Comparison of ENCODE assay signal across 17 mouse cellular contexts in the genomic region with DNA sequence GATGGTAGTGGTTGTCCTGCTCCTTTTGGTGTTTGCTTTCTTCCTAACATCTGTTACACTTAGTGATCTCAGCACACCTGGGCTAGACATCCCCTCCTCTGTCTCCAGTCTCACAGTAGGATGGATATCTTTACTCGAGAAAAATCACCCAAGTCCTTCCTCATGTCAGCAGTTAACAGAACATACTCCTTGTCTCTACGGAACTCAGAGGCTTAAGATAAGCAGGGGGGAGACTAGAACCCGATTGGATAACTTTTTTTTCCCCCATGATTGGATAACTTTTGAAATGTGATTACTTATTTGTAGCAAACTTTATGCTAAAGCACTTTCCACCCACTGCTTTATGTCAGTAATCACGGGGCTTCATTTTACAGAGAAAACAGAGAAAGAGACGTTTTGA. TPM values are rescaled to one million over a fixed set of nuclear protein-coding genes. Genes with fewer than 3 reads are reported as not detected.
DNase-seq lines count a peak whose midpoint lies in the region; TF ChIP-seq lines count a peak whose summit lies in the region.
"Had no signal": no experiment of that assay in that cellular context is flagged by ENCODE, and none has a peak within 500 bp of the region (broad histone marks: within the 10 kb centered on the region; RNA-seq: fewer than 3 reads in every experiment).

No protein-coding gene starts in this region.

- peak; percentile 53 for DNase-seq in MEL (ENCODE audit: low read depth, low spot score)
- no peak for DNase-seq in thymus, adult 2 months
- DNase-seq: adrenal gland, adult 2 months; adrenal gland, adult 8-10 months; adrenal gland, postnatal 10 days; adrenal gland, postnatal 14 days; adrenal gland, postnatal 25 days; adrenal gland, postnatal 36 days; B cell, adult 2 months; cerebellum, adult 11 months; cerebellum, adult 11-12 months; cerebellum, adult 18-20 months; cerebellum, adult 2 months; cerebellum, adult 8-10 months had no signal

- no peak overlapping the region for H3K9ac ChIP-seq in MEL (ENCODE audit: control insufficient read depth, low read depth, low read length, poor library complexity, severe bottlenecking)

- H3K4me1 ChIP-seq in MEL (ENCODE audit: control insufficient read depth in 1 of 2, insufficient read depth in 2 of 2, low read length in 2 of 2) = peaks cover 30 to 35% of the 10 kb centered on the region in 2 experiments
- H3K4me1 ChIP-seq in thymus, adult 2 months (replicated peaks; ENCODE audit: control insufficient read depth, insufficient read depth, low read length) = no peaks in the 10 kb centered on the region

- H3K4me3 ChIP-seq in MEL (ENCODE audit: control insufficient read depth in 1 of 2, insufficient read depth in 1 of 2, low read depth in 2 of 2, low read length in 2 of 2) = no peak overlapping the region
- H3K4me3 ChIP-seq in thymus, adult 2 months (ENCODE audit: control insufficient read depth, insufficient read depth, low read length) = no peak overlapping the region

- H3K36me3 ChIP-seq in MEL (ENCODE audit: control insufficient read depth in 1 of 2, insufficient read depth in 2 of 2, low read length in 2 of 2) = peaks cover 0 to 38% of the 10 kb centered on the region in 2 experiments; a peak in 3 of 4 replicates
- H3K36me3 ChIP-seq in thymus, adult 2 months (ENCODE audit: control insufficient read depth, insufficient read depth, low read length) = no peaks in the 10 kb centered on the region

- TF ChIP-seq POLR2A in MEL (IDR thresholded peaks at IDR 0.05; ENCODE audit: control insufficient read depth in 1 of 2, insufficient read depth in 1 of 2, low read depth in 1 of 2, low read length in 2 of 2, poor library complexity in 1 of 2) = no peak
- no peak for TF ChIP-seq POLR2A in thymus, adult 2 months (IDR thresholded peaks at IDR 0.05; ENCODE audit: control insufficient read depth, extremely low read depth, insufficient read depth, low read length, poor library complexity)

- TF ChIP-seq EP300 in MEL (IDR thresholded peaks at IDR 0.05; ENCODE audit: low read depth in 1 of 2, low read length in 2 of 2) = peak in 1 of 2 experiments; percentile 45; a peak in 1 of 4 replicates

- H3K27me3 ChIP-seq in MEL (ENCODE audit: control insufficient read depth in 1 of 2, insufficient read depth in 2 of 2, low read length in 2 of 2) = no peaks in the 10 kb centered on the region
- H3K27me3 ChIP-seq in thymus, adult 2 months (ENCODE audit: control insufficient read depth, insufficient read depth, low read length) = no peaks in the 10 kb centered on the region
- H3K27me3 ChIP-seq: CH12.LX, Patski had no signal

- H3K9me3 ChIP-seq in MEL (replicated peaks; ENCODE audit: insufficient read depth, low read length) = no peaks in the 10 kb centered on the region
- H3K9me3 ChIP-seq: G1E had no signal

- TF ChIP-seq RAD21 in MEL (IDR thresholded peaks at IDR 0.05; ENCODE audit: low read depth, low read length) = no peak

- H3K27ac ChIP-seq in MEL (ENCODE audit: control insufficient read depth, low read depth, low read length) = no peak overlapping the region
- H3K27ac ChIP-seq in thymus, adult 2 months (ENCODE audit: control insufficient read depth, insufficient read depth, low read length) = no peak overlapping the region

- H3K79me2 ChIP-seq in MEL (ENCODE audit: control insufficient read depth, insufficient read depth, low read length, poor library complexity) = no peaks in the 10 kb centered on the region

- 94% methylated on average over 5 of the region's 5 CpGs for WGBS in thymus, adult 2 months

- no peak for TF ChIP-seq CTCF in MEL (IDR thresholded peaks at IDR 0.05 in 2 of 3, conservative IDR thresholded peaks at IDR 0.05 in 1 of 3; ENCODE audit: control insufficient read depth in 1 of 3, insufficient read depth in 1 of 3, low read depth in 2 of 3, low read length in 3 of 3, poor library complexity in 1 of 3, severe bottlenecking in 1 of 3)
- TF ChIP-seq CTCF in thymus, adult 2 months (IDR thresholded peaks at IDR 0.05; ENCODE audit: borderline replicate concordance, control insufficient read depth, extremely low read depth, insufficient read depth, low read length, poor library complexity) = no peak

TF ChIP-seq in MEL, 35 proteins besides CTCF, POLR2A, EP300 and RAD21:
- TF ChIP-seq NELFE (IDR thresholded peaks at IDR 0.05; ENCODE audit: low read depth, low read length) = no peak
- 0 out of 2 replicates have a peak, but pooled peaks have one; percentile 37 for TF ChIP-seq TCF12 (IDR thresholded peaks at IDR 0.05; ENCODE audit: low read depth, low read length)
- peak; percentile 41; the same call in 1 of the 2 replicates for TF ChIP-seq TBP (IDR thresholded peaks at IDR 0.05; ENCODE audit: low read depth, low read length)
- no peak for TF ChIP-seq ELF1 (IDR thresholded peaks at IDR 0.05; ENCODE audit: low read depth, low read length)
- peak; percentile 60; the same call in 1 of the 2 replicates for TF ChIP-seq GATA1 (IDR thresholded peaks at IDR 0.05; ENCODE audit: low read depth, low read length)
- TF ChIP-seq NRF1 (IDR thresholded peaks at IDR 0.05; ENCODE audit: insufficient read depth, low read depth, low read length, poor library complexity, severe bottlenecking) = no peak

RNA-seq across cellular contexts. Expression of gene Prdm10, which starts 28.7 kb away (rescaled TPM):
- 3.4 and 4.9 TPM in 2 replicates for total RNA-seq in MEL (2012; rRNA removed)
- polyA plus RNA-seq in MEL (2012; ENCODE audit: insufficient read depth in 1 of 2, insufficient read length in 2 of 2, low read depth in 1 of 2, low replicate concordance in 2 of 2, missing spikeins in 1 of 2) = 1 to 10 TPM in 1 of 2 experiments, not detected in 1; 8.7 TPM
- 21.8 and 27.3 TPM in 2 replicates for polyA plus RNA-seq in thymus, adult 2 months (2012; rRNA removed)
